Mouse (Mus musculus) ovary, postnatal 10 days (tissue): Measurements from ENCODE around the gene Tmtc1.

ENCODE experiments used
- DNase-seq: peaks from one replicate; pipeline ENCODE4 v3.0.0; 2022; ENCODE audit warnings: low spot score

Tmtc1 gene

GRCm38 (mm10) chr6:148239311-148239710 is 204.9 kb downstream of the Tmtc1 start:
- no peak for DNase-seq

GRCm38 (mm10) chr6:148237453-148237852 is 206.7 kb downstream of the Tmtc1 start:
- no peak for DNase-seq

DNA sequence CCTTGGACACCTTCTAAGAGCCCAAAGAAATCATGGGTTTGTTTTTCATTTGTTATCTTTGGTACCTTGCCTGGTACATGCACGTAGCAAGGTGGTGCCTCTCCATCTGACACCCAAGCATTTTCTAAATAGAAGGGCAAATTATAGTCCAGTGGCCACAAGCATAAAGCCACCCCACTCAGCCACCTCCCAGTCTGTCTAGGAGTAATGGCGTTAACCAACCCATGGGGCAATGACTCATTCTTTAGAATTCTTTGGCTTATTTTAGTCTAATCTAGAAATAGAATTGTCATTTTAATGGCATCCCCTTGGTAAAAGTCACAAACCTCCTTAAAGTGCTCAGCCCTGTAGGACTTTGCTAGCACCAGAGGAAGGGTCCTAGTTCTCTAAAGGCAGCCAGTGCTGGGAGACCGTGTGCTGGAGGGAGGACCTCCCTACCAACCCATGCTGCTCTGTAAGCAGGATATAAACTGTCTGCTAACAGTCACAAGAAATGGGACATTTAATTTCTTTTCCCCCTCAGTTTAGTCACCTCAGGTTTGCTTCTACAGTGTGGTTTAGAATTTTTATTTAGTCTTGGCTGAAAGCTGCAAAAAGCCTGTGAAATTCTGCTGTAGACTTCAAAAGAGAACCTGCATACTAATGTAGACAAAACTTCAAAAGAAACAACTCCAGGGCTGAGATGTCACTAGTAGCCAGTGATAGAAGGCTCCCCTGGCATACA is 209.9 kb downstream of the Tmtc1 start:
- DNase-seq: no peak

- no peak for DNase-seq
Observed at GRCm38 (mm10) chr6:148227542-148227941, 216.6 kb downstream of the Tmtc1 start.

GRCm38 (mm10) chr6:148222686-148223085 is 221.5 kb downstream of the Tmtc1 start:
- DNase-seq: no peak

DNA sequence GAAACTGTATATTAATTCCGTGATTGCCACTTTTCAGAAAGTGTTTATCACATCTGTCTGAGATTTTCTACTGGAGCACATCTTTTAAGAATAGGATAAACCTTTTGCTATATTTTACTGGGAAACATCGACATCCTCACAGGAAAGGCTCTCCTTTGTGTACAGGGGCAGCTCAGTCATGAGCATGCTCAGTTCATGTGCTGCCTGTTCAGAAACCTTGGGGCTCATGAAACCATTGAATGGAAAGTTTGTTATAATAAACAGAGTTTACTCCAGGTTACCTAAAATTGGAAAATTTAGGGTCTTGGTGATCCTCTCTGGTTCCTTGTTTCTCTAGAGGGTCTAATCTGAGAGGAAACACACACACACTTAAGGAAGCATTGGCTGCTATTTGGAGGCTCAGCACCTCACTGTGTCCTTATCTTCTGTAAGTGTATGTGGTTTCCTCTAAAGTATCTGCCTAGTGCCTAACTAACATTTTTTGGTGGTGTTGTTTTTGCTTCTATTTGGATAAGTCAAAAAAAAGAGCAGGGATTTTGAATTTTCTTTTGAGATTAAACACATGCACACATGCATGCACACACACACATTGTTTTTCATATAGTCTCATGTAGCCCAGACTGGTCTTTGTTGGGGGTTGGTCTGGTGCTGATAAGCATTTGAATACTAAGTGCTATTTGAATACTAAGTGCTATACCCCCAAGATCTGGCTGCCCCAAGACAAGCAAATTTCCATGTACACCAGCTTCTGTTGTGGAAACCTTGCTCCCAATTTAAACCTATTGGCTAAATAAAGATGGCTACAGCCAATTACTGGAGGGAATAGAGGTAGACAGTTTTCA is 225.7 kb downstream of the Tmtc1 start:
- no peak for DNase-seq

DNA sequence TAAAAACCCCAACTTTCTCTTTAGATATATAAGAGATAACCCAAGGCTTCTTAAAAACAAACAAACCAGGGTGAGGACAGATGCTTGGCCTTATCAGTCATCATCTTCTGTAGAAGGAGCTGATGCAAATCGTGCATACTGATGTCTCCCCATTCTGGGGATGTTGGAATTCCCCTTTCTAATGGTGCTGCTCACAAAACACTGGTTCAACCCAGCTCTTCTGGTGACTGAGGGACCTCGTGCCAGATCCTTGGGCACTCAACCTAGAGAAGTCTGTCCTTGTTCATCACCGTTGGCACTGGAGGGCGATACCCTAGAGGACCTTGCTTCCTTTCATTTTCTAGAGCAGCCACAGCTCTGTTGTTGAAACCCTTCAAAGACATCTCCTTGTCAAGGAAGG is 227.4 kb downstream of the Tmtc1 start:
- no peak for DNase-seq

DNA sequence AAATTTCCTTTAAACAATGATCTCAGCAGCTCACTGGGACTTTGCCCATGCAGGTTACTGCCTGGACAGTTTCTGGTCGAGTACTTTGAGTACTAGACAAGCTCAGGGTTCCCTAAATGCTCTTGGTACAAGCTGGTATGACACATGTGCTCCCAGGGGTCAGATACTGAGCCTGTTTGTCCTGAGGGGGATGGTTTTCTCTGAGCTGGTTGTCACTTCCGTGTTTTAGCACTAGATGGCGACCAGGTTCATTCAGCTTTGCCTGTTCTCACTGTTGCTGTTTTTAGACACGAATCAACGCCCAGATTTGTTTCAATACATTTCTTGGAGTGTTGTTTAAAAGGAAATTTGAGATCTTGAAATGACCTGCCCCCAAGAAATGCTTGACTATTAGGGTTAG is 229.4 kb downstream of the Tmtc1 start:
- DNase-seq: no peak

- DNase-seq: peak; percentile 83
Observed at GRCm38 (mm10) chr6:148211897-148212680, 232.1 kb downstream of the Tmtc1 start, which contains the start of gene Ergic2. Gene Ergic2 (minus strand): TSS chr6:148212374.

GRCm38 (mm10) chr6:148211391-148211876 is 232.8 kb downstream of the Tmtc1 start:
- no peak for DNase-seq

- no peak for DNase-seq
Observed at GRCm38 (mm10) chr6:148207522-148207921, 236.7 kb downstream of the Tmtc1 start.

GRCm38 (mm10) chr6:148205134-148205533 is 239.1 kb downstream of the Tmtc1 start:
- no peak for DNase-seq

- DNase-seq: no peak
Observed at GRCm38 (mm10) chr6:148199729-148200128, 244.5 kb downstream of the Tmtc1 start.

GRCm38 (mm10) chr6:148199177-148199576 is 245.0 kb downstream of the Tmtc1 start:
- no peak for DNase-seq

GRCm38 (mm10) chr6:148193972-148194701 is 250.1 kb downstream of the Tmtc1 start:
- DNase-seq: no peak

DNA sequence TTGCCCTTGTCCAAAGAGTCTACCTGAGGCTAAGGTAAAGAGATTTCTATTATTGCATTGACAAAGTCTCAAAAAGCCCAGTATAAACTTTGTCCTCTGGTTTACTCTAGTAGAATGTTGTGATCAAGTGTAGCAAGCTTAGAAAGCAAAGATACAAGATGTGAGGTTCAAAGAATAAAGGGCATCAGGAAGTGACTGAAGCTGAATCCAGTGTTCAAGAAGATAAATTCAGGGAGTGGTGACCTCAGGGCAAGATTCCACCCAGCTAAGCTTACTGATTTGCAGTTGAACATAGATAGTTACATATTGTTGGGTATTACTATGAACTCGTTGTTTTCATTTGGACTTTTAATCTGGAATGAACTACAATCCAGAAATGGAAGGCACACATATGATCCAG is 258.5 kb downstream of the Tmtc1 start:
- no peak for DNase-seq
